Mouse (Mus musculus): Measurements from ENCODE around the gene Klf11.

The Klf11 gene

DNA sequence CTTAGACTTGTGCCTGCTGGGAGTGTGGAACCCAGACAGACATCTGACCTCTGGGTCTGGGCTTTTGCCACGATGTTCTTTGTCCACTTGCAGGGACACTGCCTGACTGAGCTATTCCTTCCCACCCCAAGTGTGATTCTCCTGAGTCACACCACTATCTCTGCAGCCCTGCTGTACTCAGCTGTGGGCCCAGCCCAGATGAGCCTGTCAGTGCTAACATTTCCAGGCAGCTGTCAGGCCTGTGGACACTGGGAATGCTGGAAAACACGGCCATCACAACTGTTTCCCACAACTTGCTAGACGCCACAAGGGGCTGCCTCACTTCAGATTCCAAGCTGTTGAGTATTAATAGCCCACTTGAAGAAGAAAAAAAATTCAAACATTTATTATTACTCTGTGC, 51.9 kb downstream of the Klf11 start:
- DNase-seq (ENCODE audit: low read depth, low spot score) = no peak

DNA sequence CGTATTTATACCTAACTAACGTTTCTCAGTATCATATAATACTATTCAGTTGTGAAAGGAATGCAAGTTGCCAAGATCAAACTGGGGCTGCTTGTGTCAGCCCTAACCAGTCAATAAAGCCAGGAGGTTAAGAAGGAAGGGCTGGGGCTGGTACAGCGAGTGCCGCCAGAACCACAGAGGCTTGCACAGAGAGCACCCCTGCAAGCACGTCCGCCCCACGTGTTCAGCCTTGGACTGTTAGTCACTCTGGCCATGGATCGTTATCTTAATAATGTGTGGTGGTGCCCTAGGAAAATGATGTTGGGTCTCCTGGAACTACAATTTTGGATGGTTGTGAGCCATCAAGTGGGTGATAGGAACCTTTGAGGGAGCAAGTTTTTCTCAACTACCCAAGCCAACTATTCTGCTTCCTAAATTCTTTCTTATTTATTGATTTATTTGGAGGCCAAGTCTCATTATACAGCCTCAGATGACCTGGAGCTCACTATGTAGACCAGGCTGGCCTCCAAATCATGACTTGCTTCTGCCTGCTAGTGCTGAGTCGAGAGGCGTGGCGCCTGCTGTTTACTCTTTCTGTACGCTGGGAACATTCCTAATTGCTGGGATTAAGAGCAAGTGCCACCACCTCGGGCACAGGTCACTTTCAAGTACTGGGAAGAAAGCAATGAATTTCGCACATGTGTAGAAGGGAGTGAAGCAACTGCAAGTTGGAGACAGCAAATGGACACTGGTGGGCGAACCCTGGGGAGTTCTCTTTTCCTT, 54.6 kb downstream of the Klf11 start:
- no peak for DNase-seq (ENCODE audit: low read depth, low spot score)

DNA sequence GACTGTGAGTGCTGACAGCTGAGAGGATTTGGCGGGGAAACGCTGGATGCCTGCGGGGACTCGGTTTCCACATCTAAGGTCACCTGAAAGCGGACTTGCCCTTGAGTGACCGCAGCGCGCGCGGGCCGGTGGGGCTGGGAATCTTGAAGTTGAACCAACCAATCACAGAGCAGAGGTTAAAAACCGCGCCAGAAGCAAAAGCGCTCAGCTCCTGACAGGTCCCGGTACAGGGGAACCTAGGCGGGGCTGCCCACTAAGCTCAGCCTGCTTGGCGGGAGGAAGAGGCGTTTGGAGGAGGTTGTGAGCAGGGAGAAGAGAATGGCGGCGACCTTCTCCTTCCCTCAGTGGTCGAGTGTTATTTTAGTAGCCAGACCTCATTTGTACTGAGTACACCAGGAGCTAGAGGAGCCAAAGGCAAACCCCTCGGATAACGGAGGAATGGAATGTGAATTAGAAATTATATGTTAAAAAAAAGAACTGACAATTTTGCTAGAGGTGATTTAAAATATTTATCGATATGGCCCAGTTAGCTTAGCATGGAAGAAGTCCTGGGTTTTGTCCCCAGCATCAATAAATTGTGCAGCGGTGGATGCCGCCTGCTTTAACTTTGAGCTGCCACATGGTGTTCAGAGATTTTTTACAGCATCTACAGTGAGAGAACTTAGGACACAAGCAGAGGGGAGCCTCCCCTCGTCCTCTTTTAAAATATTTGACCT, 55.8 kb downstream of the Klf11 start:
- peak; percentile 78 for DNase-seq (ENCODE audit: low read depth, low spot score)

DNA sequence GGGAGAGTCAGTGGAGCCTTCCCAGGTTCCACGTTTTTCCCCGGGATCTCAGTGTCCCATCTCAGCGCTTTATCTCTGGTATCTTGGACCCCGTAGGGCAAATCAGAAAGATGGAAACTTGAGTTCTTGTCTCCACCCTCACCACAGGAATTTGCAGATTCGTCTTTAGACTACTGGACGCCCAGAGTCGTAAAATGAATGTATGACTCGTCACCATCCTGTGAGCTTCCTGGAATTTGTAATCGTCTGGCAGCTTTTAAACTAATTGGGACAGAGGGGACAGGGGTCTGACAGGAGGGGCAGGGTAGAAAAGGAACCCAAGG, 56.4 kb downstream of the Klf11 start:
- no peak for DNase-seq (ENCODE audit: low read depth, low spot score)

DNA sequence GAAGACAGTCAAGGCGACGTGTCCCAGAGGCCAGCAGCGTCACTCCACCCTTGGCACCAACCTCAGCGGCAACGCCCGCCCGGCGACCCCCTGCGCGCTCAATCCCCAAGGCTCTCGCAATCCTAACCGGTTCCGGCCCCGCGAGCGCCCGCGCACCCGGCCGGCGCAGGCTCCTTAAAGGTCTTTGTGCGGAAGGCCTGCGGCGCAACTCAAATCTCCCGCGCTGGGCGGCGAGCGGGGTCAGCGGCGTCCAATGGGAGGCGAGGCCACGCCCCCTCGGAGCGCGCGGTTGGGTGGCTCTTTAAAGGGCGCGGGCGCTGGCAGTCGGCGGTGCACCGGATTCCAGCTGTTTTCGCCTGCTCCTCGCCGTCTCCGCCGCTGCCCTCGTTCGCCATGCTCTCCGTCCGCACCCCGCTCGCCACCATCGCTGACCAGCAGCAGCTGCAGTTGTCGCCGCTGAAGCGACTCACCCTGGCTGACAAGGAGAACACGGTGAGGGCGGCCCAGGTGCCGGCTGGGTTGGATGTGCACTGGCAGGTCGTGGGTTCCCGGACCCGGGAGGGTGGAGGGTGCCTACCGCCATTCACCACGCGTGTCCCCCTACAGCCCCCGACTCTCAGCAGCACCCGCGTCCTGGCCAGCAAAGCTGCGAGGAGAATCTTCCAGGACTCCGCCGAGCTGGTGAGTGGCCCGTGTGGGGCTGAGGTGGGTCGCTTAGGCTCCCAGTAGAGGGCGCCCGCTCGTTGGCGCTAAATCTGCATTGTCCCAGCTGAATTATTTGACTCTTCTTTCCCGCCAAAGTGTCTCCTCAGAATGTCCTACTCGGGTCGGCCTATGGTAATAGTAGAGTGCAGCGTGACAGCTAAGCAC, 57.1 kb downstream of the Klf11 start, which contains the start of gene Rrm2:
Gene Rrm2 (plus strand): TSS at position 288 of the 870 bp plus-strand sequence.
- peak; percentile 98 for DNase-seq (ENCODE audit: low read depth, low spot score)

DNA sequence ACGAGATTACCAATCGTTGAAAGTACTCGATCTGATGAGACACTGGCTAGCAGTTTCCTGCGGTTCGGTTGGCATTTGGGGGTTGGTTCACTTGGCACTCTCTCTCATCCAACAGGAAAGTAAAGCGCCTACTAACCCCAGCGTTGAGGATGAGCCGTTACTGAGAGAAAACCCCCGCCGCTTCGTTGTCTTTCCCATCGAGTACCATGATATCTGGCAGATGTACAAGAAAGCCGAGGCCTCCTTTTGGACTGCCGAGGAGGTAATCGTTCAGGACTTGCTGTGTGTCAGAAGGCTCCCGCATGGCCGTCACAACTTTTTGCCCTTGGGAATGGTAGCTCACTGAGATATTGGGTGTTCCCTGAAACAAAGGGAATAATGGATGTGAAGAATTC, 57.7 kb downstream of the Klf11 start:
- no peak for DNase-seq (ENCODE audit: low read depth, low spot score)

DNA sequence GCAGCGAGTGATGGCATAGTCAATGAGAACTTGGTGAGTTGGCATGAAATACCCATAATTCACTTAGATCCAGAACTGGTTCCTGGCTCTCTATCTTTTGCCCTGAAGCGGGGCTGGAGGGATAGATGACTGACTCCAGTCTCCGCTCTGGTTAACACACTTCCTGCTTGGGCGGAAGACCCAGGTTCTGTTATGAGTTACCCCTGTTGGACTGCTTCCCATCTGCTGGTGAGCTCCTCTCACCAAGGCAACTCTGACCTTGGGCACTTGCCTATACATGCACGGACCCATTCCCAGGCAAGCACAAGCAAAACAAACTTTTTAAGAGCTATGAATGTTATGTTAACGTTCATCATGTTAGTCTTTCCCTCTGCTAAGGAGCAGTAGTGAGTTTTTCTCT, 58.3 kb downstream of the Klf11 start:
- no peak for DNase-seq (ENCODE audit: low read depth, low spot score)

DNA sequence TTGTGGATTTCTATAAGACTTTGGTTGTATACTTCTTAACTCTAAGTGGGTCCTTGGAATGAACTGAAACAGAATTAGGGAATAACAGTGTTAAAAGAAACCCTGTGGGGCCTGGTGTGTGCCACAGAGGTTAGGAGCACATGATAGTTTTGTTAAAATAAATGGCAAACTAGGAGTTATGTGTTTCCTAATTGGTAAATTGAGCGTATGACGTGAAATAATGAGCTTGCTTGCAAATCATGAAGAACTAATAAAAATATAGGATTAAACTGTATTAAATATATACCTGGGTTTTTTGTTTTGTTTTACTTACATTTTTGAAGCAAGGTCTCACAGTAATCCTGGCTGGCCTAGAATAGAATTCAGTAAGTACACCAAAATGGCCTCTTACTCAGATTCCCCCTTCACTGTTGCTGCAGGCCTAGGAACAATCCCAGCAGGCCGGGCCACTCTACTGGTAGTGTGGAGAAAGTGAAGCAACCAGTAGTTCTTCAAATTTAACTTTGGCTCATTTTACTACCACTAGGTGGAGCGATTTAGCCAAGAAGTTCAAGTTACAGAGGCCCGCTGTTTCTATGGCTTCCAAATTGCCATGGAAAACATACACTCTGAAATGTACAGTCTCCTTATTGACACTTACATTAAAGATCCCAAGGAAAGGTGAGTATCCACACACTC, 58.9 kb downstream of the Klf11 start:
- DNase-seq (ENCODE audit: low read depth, low spot score) = peak; percentile 92

DNA sequence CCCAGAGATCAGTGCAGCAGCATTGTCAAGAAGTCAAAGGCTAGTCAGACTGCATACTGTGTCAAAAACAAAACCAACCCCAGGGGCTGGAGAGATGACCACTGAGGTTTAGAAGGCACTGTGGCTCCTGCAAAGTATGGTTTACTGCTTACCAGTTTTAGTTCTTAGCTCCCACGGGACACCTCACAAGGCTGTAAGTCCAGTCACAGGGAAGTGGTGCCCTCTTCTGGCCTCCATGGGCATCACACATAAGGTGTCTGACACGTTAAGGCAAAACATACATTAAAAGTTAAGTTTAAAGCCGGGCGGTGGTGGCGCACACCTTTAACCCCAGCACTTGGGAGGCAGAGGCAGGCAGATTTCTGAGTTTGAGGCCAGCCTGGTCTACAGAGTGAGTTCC, 59.6 kb downstream of the Klf11 start:
- no peak for DNase-seq (ENCODE audit: low read depth, low spot score)

All from mesoderm, embryonic 11.5 days (tissue).